Mouse (Mus musculus): ENCODE measurements around the gene Spaar.
A peak's percentile ranks its signal among the peaks of the same experiment; 100 is the strongest.

Gene Spaar

GRCm38 (mm10) chr4:43729794-43730550 is at the start of gene Spaar:
Spaar (plus strand) TSS chr4:43730034.
- DNase-seq (ENCODE audit: low read depth, low spot score) = no peak

- DNase-seq (ENCODE audit: low read depth, low spot score) = no peak
Measured at GRCm38 (mm10) chr4:43690021-43690420, 39.8 kb upstream of the Spaar start.

- DNase-seq (ENCODE audit: low read depth, low spot score) = no peak
Measured at GRCm38 (mm10) chr4:43691026-43691425, 38.8 kb upstream of the Spaar start.

- peak; percentile 25 for DNase-seq (ENCODE audit: low read depth, low spot score)
Measured at GRCm38 (mm10) chr4:43693806-43694241, 36.0 kb upstream of the Spaar start.

- no peak for DNase-seq (ENCODE audit: low read depth, low spot score)
Measured at GRCm38 (mm10) chr4:43694439-43695248, 35.2 kb upstream of the Spaar start.

GRCm38 (mm10) chr4:43695249-43695671 is 34.6 kb upstream of the Spaar start:
- DNase-seq (ENCODE audit: low read depth, low spot score) = no peak

GRCm38 (mm10) chr4:43696561-43696960 is 33.3 kb upstream of the Spaar start:
- no peak for DNase-seq (ENCODE audit: low read depth, low spot score)

- DNase-seq (ENCODE audit: low read depth, low spot score) = no peak
Measured at GRCm38 (mm10) chr4:43700707-43701106, 29.1 kb upstream of the Spaar start, which contains the start of gene Olfr70. Olfr70 (minus strand) TSS chr4:43700807.

GRCm38 (mm10) chr4:43703439-43703838 is 26.4 kb upstream of the Spaar start:
- peak; percentile 80 for DNase-seq (ENCODE audit: low read depth, low spot score)

GRCm38 (mm10) chr4:43703851-43704250 is 26.0 kb upstream of the Spaar start:
- DNase-seq (ENCODE audit: low read depth, low spot score) = no peak

GRCm38 (mm10) chr4:43705991-43706390 is 23.8 kb upstream of the Spaar start:
- DNase-seq (ENCODE audit: low read depth, low spot score) = no peak

GRCm38 (mm10) chr4:43709869-43710268 is 20.0 kb upstream of the Spaar start, which contains the start of gene Olfr71:
Olfr71 (minus strand) TSS chr4:43710255.
- DNase-seq (ENCODE audit: low read depth, low spot score) = no peak

- peak; percentile 65 for DNase-seq (ENCODE audit: low read depth, low spot score)
Measured at GRCm38 (mm10) chr4:43711821-43712220, 18.0 kb upstream of the Spaar start.

- DNase-seq (ENCODE audit: low read depth, low spot score) = no peak
Measured at GRCm38 (mm10) chr4:43713652-43714219, 16.1 kb upstream of the Spaar start.

- DNase-seq (ENCODE audit: low read depth, low spot score) = peak; percentile 56
Measured at GRCm38 (mm10) chr4:43720491-43721228, 9.2 kb upstream of the Spaar start.

- no peak for DNase-seq (ENCODE audit: low read depth, low spot score)
Measured at GRCm38 (mm10) chr4:43722191-43722590, 7.6 kb upstream of the Spaar start.

- DNase-seq (ENCODE audit: low read depth, low spot score) = peak; percentile 56
Measured at GRCm38 (mm10) chr4:43724764-43725163, 5.1 kb upstream of the Spaar start.

GRCm38 (mm10) chr4:43726228-43726993 is 3.4 kb upstream of the Spaar start:
- no peak for DNase-seq (ENCODE audit: low read depth, low spot score)

GRCm38 (mm10) chr4:43726995-43727394 is 2.8 kb upstream of the Spaar start, which contains the start of gene Hrct1:
Hrct1 (plus strand) TSS chr4:43727188.
- DNase-seq (ENCODE audit: low read depth, low spot score) = peak; percentile 44

- DNase-seq (ENCODE audit: low read depth, low spot score) = no peak
Measured at GRCm38 (mm10) chr4:43727718-43728575, 1.9 kb upstream of the Spaar start.
